Mouse (Mus musculus): ENCODE measurements around the gene Pcgf2. TPM values are rescaled to one million over a fixed set of nuclear protein-coding genes. Genes with fewer than 3 reads are reported as not detected.

Gene Pcgf2
- polyA plus RNA-seq, 1 experiment from 2014 or later, result 10.5 TPM

GRCm38 (mm10) chr11:97643380-97644055 lies 56.8 kb downstream of the Pcgf2 start:
- ATAC-seq, result no peak
- WGBS, result 69% methylated on average over 8 of the region's 8 CpGs

GRCm38 (mm10) chr11:97642746-97643145 lies 57.6 kb downstream of the Pcgf2 start:
- WGBS, result 42% methylated on average over 2 of the region's 2 CpGs
- Histone ChIP-seq H3K4me3 (ENCODE audit: low read depth, low read length) (no peak overlapping the region), H3K36me3 (ENCODE audit: insufficient read depth, low read length) (no peaks in the 10 kb centered on the region), H3K27me3 (replicated peaks; ENCODE audit: insufficient read depth, low read length) (no peaks in the 10 kb centered on the region), H3K9ac (replicated peaks; ENCODE audit: low read depth) (no peak overlapping the region), H3K9me3 (ENCODE audit: low read length) (no peaks in the 10 kb centered on the region), H3K27ac (ENCODE audit: low read length) (no peak overlapping the region), H3K4me1 (ENCODE audit: insufficient read depth, low read depth, low read length) (no peaks in the 10 kb centered on the region), H3K4me2 (replicated peaks; ENCODE audit: low read depth, low read length) (no peak overlapping the region)
- ATAC-seq (no peak), DNase-seq (ENCODE audit: low spot score) (no peak)
- peak; percentile 36 for TF ChIP-seq CTCF (IDR thresholded peaks at IDR 0.05)
- TF ChIP-seq EP300 (IDR thresholded peaks at IDR 0.05), result no peak

More at GRCm38 (mm10) chr11:97643380-97644055, 56.8 kb downstream of the Pcgf2 start:
- TF ChIP-seq CTCF (IDR thresholded peaks at IDR 0.05) (no peak), EP300 (IDR thresholded peaks at IDR 0.05) (no peak)
- Histone ChIP-seq H3K4me2 (replicated peaks; ENCODE audit: low read depth, low read length) (no peak overlapping the region), H3K9me3 (ENCODE audit: low read length) (no peaks in the 10 kb centered on the region), H3K27ac (ENCODE audit: low read length) (no peak overlapping the region), H3K27me3 (replicated peaks; ENCODE audit: insufficient read depth, low read length) (no peaks in the 10 kb centered on the region), H3K4me3 (ENCODE audit: low read depth, low read length) (no peak overlapping the region), H3K9ac (replicated peaks; ENCODE audit: low read depth) (no peak overlapping the region), H3K36me3 (ENCODE audit: insufficient read depth, low read length) (no peaks in the 10 kb centered on the region), H3K4me1 (ENCODE audit: insufficient read depth, low read depth, low read length) (no peaks in the 10 kb centered on the region)
- no peak for DNase-seq (ENCODE audit: low spot score)

DNA sequence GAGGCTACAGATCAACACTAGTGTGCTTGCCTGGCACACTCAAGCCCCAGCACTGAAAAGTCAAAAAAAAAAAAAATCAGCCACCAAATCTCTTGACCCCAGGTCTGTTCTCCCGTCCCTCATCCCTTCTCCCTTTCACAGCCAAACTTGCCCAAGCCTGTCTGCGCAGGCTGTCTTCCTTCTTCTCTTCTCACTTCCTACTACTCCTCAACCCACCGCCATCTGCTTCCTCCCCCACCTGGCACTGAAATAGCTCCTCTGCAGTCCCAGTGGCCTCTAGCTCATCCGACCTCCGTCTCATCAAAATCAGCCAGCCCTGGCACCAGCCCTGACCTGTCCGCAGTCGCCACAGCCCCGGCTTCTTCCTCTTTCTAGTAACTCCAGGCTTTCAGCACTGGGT lies 58.6 kb downstream of the Pcgf2 start:
- Histone ChIP-seq H3K9ac (replicated peaks; ENCODE audit: low read depth) (no peak overlapping the region), H3K36me3 (ENCODE audit: insufficient read depth, low read length) (no peaks in the 10 kb centered on the region), H3K4me1 (ENCODE audit: insufficient read depth, low read depth, low read length) (no peaks in the 10 kb centered on the region), H3K27me3 (replicated peaks; ENCODE audit: insufficient read depth, low read length) (no peaks in the 10 kb centered on the region), H3K9me3 (ENCODE audit: low read length) (no peaks in the 10 kb centered on the region), H3K4me2 (replicated peaks; ENCODE audit: low read depth, low read length) (no peak overlapping the region), H3K27ac (ENCODE audit: low read length) (no peak overlapping the region), H3K4me3 (ENCODE audit: low read depth, low read length) (no peak overlapping the region)
- WGBS, result 47% methylated on average over 8 of the region's 8 CpGs
- no peak for TF ChIP-seq CTCF (IDR thresholded peaks at IDR 0.05)
- ATAC-seq, result no peak
- no peak for DNase-seq (ENCODE audit: low spot score)

Small RNAs within 50 kb of the gene (microRNA-seq; reads per million reads assigned to microRNA genes)
- gene Gm24158, result not detected
- gene Mir6927, result not detected
- gene Mir8102, result not detected

Other genes with a start within 250 kb of the Pcgf2 start
- gene 4933428G20Rik, start 200.2 kb downstream of the Pcgf2 start, polyA plus RNA-seq (2015; fragmentation: Nextera tagmentation; extraction: Ambion mirVana), result 0.32 and 0.42 TPM in 2 replicates
- 0.36 and 0.45 TPM in 2 replicates for gene Srcin1, start 124.3 kb downstream of the Pcgf2 start, polyA plus RNA-seq (2015; fragmentation: Nextera tagmentation; extraction: Ambion mirVana)
- gene Epop, start 70.8 kb downstream of the Pcgf2 start, polyA plus RNA-seq (2015; fragmentation: Nextera tagmentation; extraction: Ambion mirVana), result 3.5 and 4.1 TPM in 2 replicates
- 3.0 and 3.5 TPM in 2 replicates for gene Mllt6, start 37.1 kb downstream of the Pcgf2 start, polyA plus RNA-seq (2015; fragmentation: Nextera tagmentation; extraction: Ambion mirVana)
- gene Cisd3, start 14.7 kb downstream of the Pcgf2 start, polyA plus RNA-seq (2015; fragmentation: Nextera tagmentation; extraction: Ambion mirVana), result 59.1 and 63.8 TPM in 2 replicates
- 350 and 419 TPM in 2 replicates for gene Psmb3, start 2.9 kb upstream of the Pcgf2 start, polyA plus RNA-seq (2015; fragmentation: Nextera tagmentation; extraction: Ambion mirVana)
- 0.86 and 1.3 TPM in 2 replicates for gene Pip4k2b, start 44.2 kb upstream of the Pcgf2 start, polyA plus RNA-seq (2015; fragmentation: Nextera tagmentation; extraction: Ambion mirVana)
- 12.7 and 13.2 TPM in 2 replicates for gene Cwc25, start 66.1 kb upstream of the Pcgf2 start, polyA plus RNA-seq (2015; fragmentation: Nextera tagmentation; extraction: Ambion mirVana)
- gene 1700001P01Rik, start 75.4 kb upstream of the Pcgf2 start, polyA plus RNA-seq (2015; fragmentation: Nextera tagmentation; extraction: Ambion mirVana), result not detected in 2 replicates
- gene Rpl23, start 81.9 kb upstream of the Pcgf2 start, polyA plus RNA-seq (2015; fragmentation: Nextera tagmentation; extraction: Ambion mirVana), result 464 and 478 TPM in 2 replicates
- gene Lasp1, start 98.5 kb upstream of the Pcgf2 start, polyA plus RNA-seq (2015; fragmentation: Nextera tagmentation; extraction: Ambion mirVana), result 96.4 and 107 TPM in 2 replicates
- 1.3 and 1.5 TPM in 2 replicates for gene B230217C12Rik, start 140.3 kb upstream of the Pcgf2 start, polyA plus RNA-seq (2015; fragmentation: Nextera tagmentation; extraction: Ambion mirVana)
- 0.08 and 0.29 TPM in 2 replicates for gene Fbxo47, start 183.7 kb upstream of the Pcgf2 start, polyA plus RNA-seq (2015; fragmentation: Nextera tagmentation; extraction: Ambion mirVana)